Mouse (Mus musculus) midbrain, embryonic 12.5 days (tissue): ENCODE data around the gene Trim69. TPM values are rescaled to one million over a fixed set of nuclear protein-coding genes. Genes with fewer than 3 reads are reported as not detected.

ENCODE experiments used
- ATAC-seq: fragments of 200-750 bp; cut with Nextera tagmentation; 2 replicates; pipeline ENCODE4 v1.8.0; 2017; ENCODE audit warnings: low read depth, moderate TSS enrichment, moderate library complexity; ENCODE audit not compliant: low FRiP score
- H3K27ac ChIP-seq: fragments of 300-500 bp; sonication (generic); replicated peaks from 2 replicates; pipeline ENCODE4 v1.5.1; 2016; ENCODE audit warnings: mild to moderate bottlenecking
- H3K27me3 ChIP-seq: fragments of 300-500 bp; sonication (generic); 2 replicates; pipeline ENCODE4 v1.6.1; 2016; ENCODE audit warnings: mild to moderate bottlenecking
- H3K36me3 ChIP-seq: fragments of 300-500 bp; sonication (generic); 2 replicates; pipeline ENCODE4 v1.6.1; 2016
- H3K4me1 ChIP-seq: fragments of 300-500 bp; sonication (generic); 2 replicates; pipeline ENCODE4 v1.6.1; 2016
- H3K4me2 ChIP-seq: fragments of 300-500 bp; sonication (generic); replicated peaks from 2 replicates; pipeline ENCODE4 v1.6.1; 2016; ENCODE audit warnings: mild to moderate bottlenecking, moderate library complexity
- H3K4me3 ChIP-seq: fragments of 300-500 bp; sonication (generic); 2 replicates; pipeline ENCODE4 v1.5.1; 2016; ENCODE audit warnings: mild to moderate bottlenecking
- H3K9ac ChIP-seq: fragments of 300-500 bp; sonication (generic); replicated peaks from 2 replicates; pipeline ENCODE4 v1.6.1; 2016; ENCODE audit warnings: mild to moderate bottlenecking, moderate library complexity
- H3K9me3 ChIP-seq: fragments of 300-500 bp; sonication (generic); 2 replicates; pipeline ENCODE4 v1.6.1; 2016; ENCODE audit warnings: mild to moderate bottlenecking
- WGBS: fragments of 180-500 bp; shearing (Covaris S2); methylation state at CpG from one replicate; pipeline ENCODE4 v1.1.7; 2016; 5-methylcytosine and 5-hydroxymethylcytosine counted together
- polyA plus RNA-seq: library from polyadenylated mRNA; unstranded; fragments of >200 nt; fragmentation: Nextera tagmentation; extraction: Ambion mirVana; gene quantifications from 2 replicates; pipeline ENCODE4 v1.2.1, GENCODE M21; 2016

Trim69 gene
- polyA plus RNA-seq, 1 experiment from 2014 or later: not detected

GRCm38 (mm10) chr2:122222272-122222671 is 61.8 kb downstream of the Trim69 start:
- H3K4me3 ChIP-seq: no peak overlapping the region
- H3K36me3 ChIP-seq: no peaks in the 10 kb centered on the region
- no peaks in the 10 kb centered on the region for H3K4me1 ChIP-seq
- no peak overlapping the region for H3K4me2 ChIP-seq
- H3K27me3 ChIP-seq: no peaks in the 10 kb centered on the region
- ATAC-seq: no peak
- no peak overlapping the region for H3K9ac ChIP-seq
- H3K9me3 ChIP-seq: no peaks in the 10 kb centered on the region
- no peak overlapping the region for H3K27ac ChIP-seq
- 91% methylated on average over 5 of the region's 5 CpGs for WGBS

- no peak overlapping the region for H3K9ac ChIP-seq
- H3K4me2 ChIP-seq: no peak overlapping the region
- H3K36me3 ChIP-seq: no peaks in the 10 kb centered on the region
- no peaks in the 10 kb centered on the region for H3K27me3 ChIP-seq
- no peaks in the 10 kb centered on the region for H3K4me1 ChIP-seq
- no peak overlapping the region for H3K27ac ChIP-seq
- H3K4me3 ChIP-seq: no peak overlapping the region
- no peak for ATAC-seq
- H3K9me3 ChIP-seq: no peaks in the 10 kb centered on the region
Measured at GRCm38 (mm10) chr2:122223654-122224053, 63.2 kb downstream of the Trim69 start.

Other genes starting within 250 kb of the Trim69 start
- 53.2 and 62.8 TPM in 2 replicates for gene Ctdspl2, start 204.7 kb upstream of the Trim69 start, polyA plus RNA-seq
- 0.29 and 0.63 TPM in 2 replicates for gene Mageb3, start 204.6 kb upstream of the Trim69 start, polyA plus RNA-seq
- gene Eif3j1, start 132.2 kb upstream of the Trim69 start, polyA plus RNA-seq: 12.6 and 15.0 TPM in 2 replicates
- 15.0 and 16.4 TPM in 2 replicates for gene Spg11, start 42.3 kb upstream of the Trim69 start, polyA plus RNA-seq
- 107 and 122 TPM in 2 replicates for gene B2m, start 13.0 kb upstream of the Trim69 start, polyA plus RNA-seq
- not detected in 2 replicates for gene Patl2, start 25.5 kb downstream of the Trim69 start, polyA plus RNA-seq
- gene Terb2, start 25.6 kb downstream of the Trim69 start, polyA plus RNA-seq: not detected in 2 replicates
- gene Sord, start 74.0 kb downstream of the Trim69 start, polyA plus RNA-seq: 24.6 and 25.3 TPM in 2 replicates
- gene Duox2, start 137.7 kb downstream of the Trim69 start, polyA plus RNA-seq: not detected in 2 replicates
- not detected in 2 replicates for gene Duoxa2, start 138.2 kb downstream of the Trim69 start, polyA plus RNA-seq
- gene Duoxa1, start 153.0 kb downstream of the Trim69 start, polyA plus RNA-seq: 0.43 and 0.64 TPM in 2 replicates
- 0.12 and 0.18 TPM in 2 replicates for gene Duox1, start 155.0 kb downstream of the Trim69 start, polyA plus RNA-seq
- 9.2 TPM in 2 replicates for gene Shf, start 208.5 kb downstream of the Trim69 start, polyA plus RNA-seq